Mouse (Mus musculus) brain, embryonic 18.5 days (tissue): Measurements from ENCODE around the gene Clec2e.

Experiments used
- DNase-seq: peaks from one replicate; pipeline ENCODE4 v3.0.0-alpha.2; 2012; ENCODE audit warnings: low read depth, low spot score

Gene Clec2e

GRCm38 (mm10) chr6:129058013-129058412, 42.7 kb downstream of the Clec2e start:
- DNase-seq = no peak

- DNase-seq = no peak
Observed at GRCm38 (mm10) chr6:129056237-129056636, 44.5 kb downstream of the Clec2e start.

GRCm38 (mm10) chr6:129051731-129052130, 49.0 kb downstream of the Clec2e start:
- DNase-seq = no peak

- DNase-seq = no peak
Observed at GRCm38 (mm10) chr6:129051086-129051485, 49.6 kb downstream of the Clec2e start.

GRCm38 (mm10) chr6:129049596-129050251, 51.0 kb downstream of the Clec2e start:
- DNase-seq = no peak

GRCm38 (mm10) chr6:129048857-129049473, 51.7 kb downstream of the Clec2e start:
- no peak for DNase-seq

GRCm38 (mm10) chr6:129048381-129048780, 52.3 kb downstream of the Clec2e start:
- no peak for DNase-seq

- DNase-seq = no peak
Observed at GRCm38 (mm10) chr6:129045601-129046000, 55.1 kb downstream of the Clec2e start, which contains the start of gene Klrb1f. TSS of gene Klrb1f (plus strand) at chr6:129045901.

- DNase-seq = no peak
Observed at GRCm38 (mm10) chr6:129042470-129042869, 58.2 kb downstream of the Clec2e start.
